Mouse (Mus musculus) right cerebral cortex, adult 2 months (tissue): ENCODE data around the gene Lifr.
A peak's percentile ranks its signal among the peaks of the same experiment; 100 is the strongest.

Experiments
- DNase-seq, 2 experiments: peaks; one replicate each; pipeline ENCODE4 v3.0.0; 2021 to 2022; ENCODE audit warnings: low spot score in 2 of 2

Lifr gene

DNA sequence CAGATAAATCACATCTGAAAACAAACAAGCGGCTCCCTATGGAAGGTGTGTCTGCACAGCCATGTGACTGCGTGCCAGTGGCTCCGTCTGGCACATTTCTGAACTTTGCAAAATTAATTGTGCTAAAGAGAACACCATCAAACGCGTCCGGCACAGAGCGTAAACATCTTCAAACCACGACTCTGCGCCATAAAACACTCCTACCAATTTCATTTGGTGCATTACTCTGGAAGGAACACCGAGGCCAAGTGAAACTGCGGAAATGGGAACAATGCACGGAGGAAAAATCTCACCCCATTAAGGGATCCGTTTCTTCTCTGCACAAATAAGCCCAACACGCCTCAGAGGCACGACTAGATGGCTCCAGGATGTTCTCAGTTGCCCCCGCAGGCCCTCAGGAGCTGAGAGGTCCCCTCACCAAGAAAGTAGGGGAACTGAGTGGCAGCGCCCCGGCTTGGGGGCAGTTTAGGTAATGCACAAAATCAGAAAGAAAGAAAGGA is 38.3 kb downstream of the Lifr start:
- peak; percentile 30 to 56 for DNase-seq

DNA sequence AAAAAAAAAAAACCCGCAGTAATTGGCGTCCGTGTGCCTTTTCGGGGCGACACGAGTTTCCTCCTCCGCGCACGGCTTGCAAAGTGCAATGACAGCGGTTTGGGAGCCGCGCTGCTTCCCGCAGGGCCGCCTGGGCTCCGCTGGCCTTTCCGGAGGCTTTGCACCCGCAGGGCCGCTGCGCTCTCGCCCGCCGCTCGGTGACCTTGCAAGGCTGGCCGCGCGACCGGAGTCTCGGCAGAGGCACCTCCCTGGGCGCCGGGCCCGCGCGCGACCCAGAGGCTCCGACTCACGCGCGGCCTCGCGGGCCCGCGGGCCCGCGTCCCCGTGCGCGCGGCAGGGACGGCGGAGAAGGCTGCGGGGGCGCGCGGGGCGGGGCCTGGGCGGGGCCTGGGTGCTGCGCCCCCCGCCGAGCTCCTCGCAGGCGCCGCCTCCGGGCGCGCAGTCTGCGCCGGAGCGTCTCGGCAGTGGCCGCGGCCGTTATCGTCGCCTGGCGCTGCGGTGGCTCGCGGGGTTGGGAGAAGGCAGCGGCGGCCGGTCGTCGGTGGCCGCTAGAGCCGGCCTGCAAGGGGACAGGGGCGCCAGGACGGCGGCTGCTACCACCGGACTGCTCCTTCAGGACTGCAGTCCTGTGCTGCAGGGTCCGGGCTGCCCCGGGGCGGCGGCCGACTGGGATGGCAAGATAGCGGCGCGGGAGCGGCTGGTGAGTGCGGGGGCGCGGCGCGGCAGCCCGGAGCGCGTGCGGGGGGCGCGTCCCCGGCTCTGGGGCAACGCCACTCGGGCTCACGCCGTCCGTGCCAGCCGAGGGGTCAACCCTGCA is 38.9 kb downstream of the Lifr start:
- DNase-seq: peak; percentile 69 to 80

DNA sequence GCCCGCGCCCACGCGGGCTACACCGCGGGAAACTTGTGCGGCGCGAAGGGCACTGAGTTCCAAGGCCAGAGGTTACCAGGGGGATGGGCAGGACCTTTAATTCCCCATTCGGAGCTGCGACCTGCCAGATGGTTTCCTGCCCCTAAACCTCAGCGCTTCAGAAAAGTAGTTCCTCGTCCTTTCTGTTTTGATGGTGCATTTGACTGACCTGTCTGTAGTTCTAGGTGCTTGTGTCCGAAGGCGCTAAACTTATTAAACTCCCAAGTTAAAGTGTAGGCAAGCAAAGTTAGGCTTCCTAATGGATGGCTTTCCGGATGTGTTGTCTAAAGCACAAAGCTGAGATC is 39.5 kb downstream of the Lifr start:
- DNase-seq: no peak

DNA sequence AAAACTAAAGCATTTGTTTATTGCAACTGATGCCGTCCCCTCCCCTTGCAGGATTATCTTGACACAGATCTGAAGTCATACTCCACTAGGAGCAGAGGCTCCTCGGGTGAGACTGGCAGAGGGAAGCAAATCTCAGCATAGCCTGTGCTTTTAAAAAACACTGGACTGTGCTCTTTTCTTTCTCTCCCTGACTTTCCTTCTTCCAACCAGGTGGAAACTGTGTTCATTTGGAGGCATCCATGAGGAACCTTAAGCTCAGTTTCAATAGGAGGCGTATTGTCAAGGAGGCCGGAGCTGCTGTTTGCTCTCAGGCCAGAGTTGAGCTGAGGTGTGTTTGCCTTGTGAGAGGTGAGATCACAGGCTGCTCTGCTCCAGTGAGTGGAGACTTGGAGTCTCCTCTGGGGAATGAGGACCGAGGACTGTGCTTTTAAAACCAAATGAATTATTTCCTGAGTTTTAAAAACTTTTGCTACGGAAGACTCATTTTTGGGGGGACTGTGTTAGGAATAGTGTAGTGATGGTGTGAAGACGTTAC is 40.3 kb downstream of the Lifr start:
- DNase-seq: no peak

DNA sequence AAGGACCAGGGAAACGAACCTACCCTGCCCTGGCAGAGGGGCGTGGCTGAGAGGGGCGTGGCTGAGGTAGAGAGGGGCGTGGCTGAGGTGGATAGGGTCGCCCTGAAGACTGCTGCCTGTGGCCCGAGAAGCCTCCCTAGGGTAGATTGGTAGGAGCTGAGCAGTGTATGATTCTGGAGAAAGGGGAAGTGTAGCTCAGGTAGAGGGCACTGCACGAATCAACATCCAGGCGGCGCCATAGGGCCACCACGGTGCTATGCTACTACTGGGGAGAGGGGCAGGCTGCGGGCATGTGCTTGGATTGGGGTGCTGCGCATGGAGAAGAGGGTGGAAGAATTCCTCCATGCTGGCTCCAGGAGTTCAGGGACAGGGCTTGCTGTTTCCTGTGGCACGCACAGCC is 42.3 kb downstream of the Lifr start:
- DNase-seq: no peak

DNA sequence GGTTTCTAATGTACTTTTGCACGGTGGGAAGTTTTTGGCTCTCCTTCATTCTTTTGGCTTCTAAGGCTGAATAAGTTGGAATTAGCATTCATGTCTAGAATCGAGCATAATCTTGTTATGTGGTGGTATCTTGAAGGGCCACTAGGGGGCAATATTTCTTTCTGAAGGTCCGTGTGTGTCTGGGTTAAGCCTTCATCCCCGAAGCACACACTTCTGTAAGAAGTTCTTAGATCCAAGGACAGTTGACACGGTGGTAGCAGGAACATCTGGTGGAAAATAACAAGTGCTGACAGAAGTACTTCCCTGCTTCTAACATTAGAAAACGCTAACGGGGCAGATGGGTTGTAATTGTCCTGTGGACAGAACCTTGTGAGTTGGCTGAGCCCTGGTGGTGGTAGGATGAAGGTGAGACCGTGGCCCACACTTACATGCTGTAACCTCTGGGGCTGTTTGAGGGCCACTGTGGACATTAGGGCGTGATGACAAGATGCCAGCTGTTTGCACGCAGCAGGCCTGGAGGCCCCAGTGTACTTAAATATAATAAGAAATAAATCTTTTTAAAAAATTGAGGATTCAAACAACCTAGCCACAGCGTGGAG is 44.1 kb downstream of the Lifr start:
- no peak for DNase-seq

DNA sequence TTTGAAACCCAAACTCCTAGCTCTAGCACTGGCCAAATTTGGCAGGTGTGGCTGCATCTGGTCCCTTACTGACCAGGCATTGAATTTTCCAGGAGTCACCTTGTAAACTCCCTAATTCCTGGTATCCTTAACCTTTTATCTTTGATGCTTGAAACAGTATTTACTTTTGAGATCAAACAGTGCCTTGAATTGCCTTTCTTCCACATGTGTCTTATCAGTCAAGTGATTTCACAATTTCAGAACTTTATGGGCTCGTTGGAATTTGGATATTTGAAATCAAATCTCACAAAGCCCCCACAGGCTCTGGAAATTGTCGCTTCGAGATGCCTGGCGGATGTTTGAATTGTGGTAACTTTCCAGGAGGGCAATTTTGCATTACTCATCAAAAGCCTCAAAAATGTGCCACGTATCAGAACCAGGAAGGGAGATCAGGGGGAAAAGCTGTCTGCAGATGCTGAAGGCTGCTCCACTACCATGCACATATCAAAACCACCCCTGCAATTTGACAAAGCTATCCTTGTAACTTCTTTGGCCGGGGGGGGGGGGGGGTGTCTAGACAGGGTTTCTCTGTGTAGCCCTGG is 45.7 kb downstream of the Lifr start:
- DNase-seq: no peak

DNA sequence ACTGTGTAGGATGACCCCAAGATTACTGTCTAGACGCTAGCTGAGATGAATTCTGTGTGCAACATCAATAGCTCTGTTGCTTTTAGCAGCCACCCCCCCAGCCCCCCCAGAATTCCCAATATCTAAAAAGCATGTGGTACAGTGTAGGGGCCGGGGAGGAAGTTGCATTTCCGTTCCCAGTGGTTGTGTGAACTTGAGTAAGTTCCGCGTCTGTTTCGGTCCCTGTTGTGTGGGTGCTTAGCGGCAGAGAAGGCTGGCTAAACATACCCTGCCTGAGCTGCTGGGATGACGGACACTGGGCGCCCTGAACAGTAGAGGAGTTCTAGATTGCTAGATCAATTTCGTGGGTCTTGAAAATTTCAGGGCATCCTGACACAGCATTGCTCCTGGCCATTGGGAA is 46.5 kb downstream of the Lifr start:
- no peak for DNase-seq

DNA sequence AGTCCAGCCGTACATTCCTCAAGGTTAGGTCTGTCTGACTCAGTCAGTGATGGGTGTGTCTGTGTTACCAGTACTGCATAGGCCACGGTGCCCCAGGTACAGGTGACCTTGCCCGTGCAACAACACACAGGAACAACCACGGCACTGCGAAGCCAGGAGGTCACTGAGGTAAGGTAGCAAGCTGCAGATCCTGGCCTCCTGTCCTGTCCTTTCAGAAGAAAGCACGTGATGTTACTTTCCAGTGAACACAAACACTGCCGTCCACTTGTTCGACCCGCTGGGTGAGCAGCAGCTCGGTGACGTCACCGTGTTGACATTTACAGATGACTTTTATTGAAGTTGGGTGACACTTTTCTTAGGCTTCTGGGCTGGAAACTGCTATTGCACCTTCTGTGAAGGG is 47.2 kb downstream of the Lifr start:
- no peak for DNase-seq

DNA sequence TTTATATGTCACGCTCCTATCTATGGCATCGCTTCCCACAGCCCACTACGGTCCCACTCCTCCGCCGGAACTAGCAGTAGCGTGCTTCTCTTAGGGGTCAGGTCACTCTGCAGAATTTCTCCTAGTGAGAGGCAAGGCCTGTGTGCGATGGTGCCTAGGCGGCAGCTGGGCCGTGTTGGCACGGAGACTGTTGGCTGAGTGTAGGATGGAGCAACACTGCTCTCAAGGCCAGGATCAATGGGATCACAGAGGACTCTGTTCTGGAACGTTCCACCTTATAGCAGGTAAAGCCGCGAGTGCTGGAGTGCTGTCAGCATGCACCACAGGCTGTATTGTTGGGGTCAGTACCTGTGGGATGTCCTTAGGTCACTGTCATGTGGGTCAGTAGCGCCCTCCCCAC is 48.1 kb downstream of the Lifr start:
- no peak for DNase-seq

DNA sequence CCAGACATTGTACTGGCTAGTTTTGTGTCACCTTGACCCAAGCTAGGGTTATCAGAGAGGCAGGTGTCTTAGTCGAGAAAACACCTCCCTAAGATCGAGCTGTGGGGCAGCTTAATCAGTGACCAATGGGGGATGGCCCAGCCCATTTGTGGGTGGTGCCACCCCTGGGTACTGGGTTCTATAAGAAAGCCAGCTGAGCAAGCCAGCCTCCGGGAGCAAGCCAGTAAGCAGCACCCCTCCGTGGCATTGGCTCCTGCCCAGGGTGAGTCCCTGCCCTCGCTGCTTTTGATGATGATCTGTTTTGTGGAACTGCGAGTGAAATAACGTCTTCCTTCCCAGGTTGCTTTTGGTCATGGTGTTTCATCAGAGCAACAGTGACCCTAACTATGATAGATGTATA is 49.9 kb downstream of the Lifr start:
- DNase-seq: no peak

DNA sequence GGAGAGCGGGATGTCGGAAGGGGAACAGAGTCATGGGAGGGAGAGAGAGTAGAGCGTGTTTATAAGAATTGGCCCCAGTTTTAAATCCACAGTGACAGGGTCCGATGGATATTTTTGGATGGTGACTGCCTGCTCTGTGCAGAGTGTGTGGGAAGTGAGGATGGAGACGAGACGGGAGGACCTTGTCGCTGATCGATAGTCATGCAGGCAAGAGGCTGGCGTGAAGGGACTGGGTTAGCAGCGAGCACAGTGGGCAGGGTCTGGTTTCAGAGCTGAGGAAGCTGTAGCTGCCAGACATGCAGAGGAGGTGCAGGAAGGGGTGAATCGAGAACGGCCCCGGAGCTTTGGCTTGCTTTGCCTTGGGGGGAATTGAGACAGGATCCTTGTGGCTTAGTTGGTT is 50.8 kb downstream of the Lifr start:
- DNase-seq: no peak

DNA sequence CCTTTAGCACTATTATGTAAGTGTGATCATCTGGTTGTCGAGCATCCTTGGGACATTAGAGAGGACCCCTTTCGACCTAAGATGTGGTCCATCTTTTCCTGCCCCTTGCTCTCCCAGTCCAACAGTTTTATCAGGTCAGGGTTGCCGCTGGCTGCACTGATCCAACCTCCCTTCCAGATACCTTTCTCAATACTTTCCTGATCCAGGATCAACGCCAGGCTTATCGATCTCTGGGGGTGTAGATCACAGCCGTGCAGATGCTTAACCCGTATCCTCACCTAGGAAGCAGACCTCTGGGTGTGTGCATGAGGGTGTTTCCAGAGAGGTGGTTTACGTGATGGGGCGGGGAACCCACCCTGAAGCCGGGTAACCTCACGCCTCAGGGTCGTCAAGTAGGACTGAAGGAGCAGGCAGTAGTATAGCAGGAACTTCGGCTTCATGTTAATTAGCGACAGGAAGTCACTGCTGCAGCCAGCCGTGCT is 53.3 kb downstream of the Lifr start:
- DNase-seq: no peak

DNA sequence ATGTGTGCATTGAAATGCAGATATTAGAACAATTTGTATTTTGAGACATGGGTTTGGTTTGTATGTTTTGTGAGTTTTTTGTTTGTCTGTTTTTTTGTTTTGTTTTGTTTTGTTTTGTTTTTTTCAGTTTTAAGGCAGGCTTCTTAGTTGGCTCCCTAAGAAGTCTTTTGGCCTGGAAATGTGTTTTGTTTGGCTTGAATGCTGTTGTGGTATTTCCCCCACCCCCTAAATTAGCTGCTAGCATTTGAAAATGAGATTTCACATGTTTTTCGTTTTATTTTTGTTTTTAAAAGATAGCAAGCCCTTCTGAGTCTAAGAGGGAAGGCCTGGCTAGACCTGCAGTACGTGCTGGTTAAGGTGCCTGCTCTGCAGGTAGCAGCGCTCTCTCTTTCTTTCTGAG is 54.1 kb downstream of the Lifr start:
- DNase-seq: no peak

DNA sequence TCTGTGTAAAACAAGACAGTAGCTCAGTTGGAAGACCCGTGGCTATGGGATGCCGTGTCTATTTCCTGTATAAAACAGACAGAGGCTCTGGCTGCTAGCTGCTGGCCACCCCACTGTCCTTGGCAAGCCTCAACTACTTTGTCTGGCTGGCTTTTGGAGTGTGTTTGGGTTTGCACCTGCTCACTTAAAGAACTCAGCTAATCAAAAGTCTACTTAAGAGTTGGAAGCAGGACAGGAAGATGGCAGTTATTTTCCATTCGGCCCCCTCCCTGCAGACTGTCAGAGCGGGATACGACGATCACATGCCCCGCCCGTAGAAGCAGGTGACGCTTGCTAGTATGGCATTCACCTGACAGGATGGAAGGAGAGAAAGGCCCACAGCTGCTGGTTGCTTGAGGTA is 54.5 kb downstream of the Lifr start:
- DNase-seq: no peak

DNA sequence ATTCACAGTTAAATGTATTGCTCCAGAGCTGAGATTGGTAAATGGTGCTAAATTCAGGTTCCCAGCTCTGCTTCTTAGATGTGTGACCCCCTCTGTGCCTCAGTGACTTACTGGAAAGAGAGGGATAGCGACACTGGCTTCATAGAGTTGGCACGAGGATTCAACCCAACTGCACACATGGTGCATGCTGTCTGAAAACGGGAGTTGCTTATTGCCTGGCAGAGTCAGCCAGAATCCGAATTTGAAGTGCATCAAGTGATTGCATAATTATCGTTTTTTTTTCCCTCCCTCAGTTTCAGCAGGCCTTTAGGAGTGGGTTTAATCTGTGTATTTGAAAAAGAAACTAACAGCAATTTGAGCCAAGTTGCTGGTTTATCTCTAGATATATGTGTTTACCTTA is 55.1 kb downstream of the Lifr start:
- no peak for DNase-seq

DNA sequence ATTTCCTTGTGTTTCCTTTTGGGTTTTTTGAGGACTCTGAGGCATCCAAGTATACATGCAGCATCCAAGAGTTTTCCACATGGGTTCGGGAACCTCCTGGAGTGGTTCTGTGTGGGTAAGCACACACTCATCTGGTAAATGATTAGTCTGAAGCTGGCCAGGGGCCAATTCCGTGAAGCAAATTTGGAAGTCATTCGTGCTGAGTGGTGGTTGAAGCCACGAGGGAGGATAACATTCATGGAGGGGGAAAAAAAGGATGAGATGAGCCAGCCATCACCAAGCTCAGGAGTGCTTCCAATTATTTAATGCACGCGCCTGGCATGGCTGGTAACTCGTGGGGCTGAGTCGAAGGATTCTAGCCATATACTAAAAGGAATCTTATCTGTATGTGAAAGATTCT is 56.1 kb downstream of the Lifr start:
- DNase-seq: peak; percentile 59 to 63

DNA sequence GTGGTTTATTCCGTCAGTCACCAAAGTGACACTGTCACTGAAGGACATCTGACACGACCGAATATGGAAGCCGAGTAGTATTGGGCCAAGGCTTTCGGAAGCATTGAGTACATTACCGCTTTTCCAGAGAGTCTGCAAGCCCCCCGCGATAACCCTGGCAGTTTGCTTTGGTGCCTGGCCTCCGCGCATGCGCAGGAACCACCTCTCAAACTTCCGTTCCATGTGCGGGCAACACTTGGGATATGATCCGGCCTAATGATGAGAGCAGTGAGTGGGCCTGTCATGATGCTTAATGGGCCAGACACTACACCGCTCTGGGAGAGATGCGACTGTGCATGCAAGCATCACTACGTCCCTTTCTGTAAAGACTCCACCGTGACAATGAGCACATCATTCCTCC is 59.4 kb downstream of the Lifr start:
- no peak for DNase-seq

DNA sequence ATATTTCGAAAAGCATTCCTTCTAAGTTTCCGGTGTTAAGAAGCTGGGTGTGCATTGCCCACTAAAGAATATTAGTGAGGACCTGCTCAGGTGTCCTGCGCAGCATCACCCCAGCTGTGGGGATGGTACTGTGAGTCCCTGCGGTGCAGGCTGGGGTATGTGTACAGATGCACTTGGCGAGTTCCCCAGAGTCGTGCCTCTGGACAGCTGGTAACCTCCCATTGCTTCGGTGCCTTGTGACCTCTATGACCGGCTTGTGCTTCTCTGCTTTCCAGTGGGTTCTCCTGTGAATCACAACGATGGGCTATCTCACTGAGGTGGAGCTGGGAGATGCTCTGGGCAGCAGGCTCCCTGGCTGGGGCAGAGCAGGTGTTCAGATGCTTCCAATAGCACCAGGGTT is 60.2 kb downstream of the Lifr start:
- no peak for DNase-seq

DNA sequence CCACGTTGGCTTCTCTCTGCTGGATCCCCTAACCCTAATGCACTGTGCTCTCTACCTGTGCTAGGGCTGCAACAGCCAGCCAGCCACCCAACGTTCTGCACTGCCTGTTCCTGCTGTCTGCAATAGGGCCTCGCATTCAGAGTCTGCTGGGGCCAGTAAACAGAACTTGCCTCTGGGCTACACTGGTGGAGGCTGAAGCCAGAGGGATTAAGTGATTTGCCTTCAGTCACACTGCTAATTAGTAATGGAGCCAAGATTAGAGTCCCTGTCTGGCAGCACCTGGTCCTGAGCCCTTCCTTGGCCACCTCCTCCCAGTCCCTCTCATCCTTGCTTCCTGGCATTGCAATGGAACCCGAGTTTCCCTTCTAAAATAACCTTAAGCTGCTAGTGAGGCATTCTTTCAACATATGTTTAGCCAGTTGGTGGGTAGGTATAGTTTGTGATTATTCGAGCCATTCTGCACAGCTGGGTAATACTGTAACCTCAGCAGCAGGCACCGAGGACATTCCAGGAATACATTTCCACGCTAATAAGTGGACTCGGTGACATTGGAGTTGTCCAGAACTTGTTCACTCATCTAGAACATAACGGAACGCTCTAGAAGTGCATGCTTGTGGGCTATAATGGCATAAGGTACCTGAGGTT is 61.8 kb downstream of the Lifr start:
- DNase-seq: no peak

DNA sequence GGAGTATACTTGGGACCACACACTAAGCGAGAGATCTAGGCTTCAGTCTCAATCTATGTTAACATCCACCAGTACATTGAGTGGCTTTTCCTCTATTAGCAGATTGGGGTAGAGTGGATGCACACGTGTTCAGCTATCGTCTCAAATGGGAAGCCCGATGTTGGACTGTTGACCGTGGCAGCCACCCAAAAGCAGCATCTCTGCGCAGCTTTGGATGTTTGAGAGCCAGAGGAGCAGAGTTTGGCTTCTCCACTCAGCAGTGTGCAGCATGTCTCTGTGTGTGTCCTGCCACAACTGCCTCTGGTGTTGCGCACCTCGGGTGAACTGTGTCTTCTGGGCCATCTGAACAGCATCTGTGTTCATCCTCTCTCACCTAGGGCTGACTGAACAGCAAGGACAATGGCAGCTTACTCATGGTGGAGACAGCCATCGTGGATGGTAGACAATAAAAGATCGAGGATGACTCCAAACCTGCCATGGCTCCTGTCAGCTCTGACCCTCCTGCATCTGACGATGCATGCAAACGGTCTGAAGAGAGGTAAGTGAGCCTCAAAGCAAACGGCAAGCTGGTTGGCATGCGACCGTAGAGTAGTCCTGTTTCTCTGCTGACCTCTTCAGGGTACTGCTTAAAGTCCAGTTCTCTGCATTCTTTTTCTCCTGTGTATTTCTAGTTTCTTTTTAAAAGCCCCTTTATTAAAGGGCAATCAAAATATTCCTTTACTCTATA is 63.8 kb downstream of the Lifr start:
- DNase-seq: no peak

DNA sequence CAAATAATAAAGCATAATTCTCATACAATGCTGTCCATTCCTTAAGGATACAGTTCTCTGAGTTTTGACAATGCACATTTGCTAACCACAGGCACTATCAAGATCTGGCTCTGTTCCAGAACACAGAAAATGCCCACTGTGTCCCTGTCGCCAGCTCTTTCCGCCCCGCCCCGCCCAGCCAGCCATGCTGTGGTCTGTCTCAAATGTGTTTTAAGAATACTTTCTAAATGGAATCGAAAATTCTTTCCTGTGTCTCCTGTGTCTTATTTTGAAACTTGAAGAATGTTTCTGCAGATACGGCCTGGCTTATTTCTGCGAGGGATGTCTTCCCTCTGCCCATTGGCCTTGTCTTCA is 64.3 kb downstream of the Lifr start:
- no peak for DNase-seq
